Mouse (Mus musculus): Measurements from ENCODE around the gene AU040320. TPM values are rescaled to one million over a fixed set of nuclear protein-coding genes. Genes with fewer than 3 reads are reported as not detected.

AU040320 gene
- polyA plus RNA-seq, 1 experiment = 56.6 TPM

DNA sequence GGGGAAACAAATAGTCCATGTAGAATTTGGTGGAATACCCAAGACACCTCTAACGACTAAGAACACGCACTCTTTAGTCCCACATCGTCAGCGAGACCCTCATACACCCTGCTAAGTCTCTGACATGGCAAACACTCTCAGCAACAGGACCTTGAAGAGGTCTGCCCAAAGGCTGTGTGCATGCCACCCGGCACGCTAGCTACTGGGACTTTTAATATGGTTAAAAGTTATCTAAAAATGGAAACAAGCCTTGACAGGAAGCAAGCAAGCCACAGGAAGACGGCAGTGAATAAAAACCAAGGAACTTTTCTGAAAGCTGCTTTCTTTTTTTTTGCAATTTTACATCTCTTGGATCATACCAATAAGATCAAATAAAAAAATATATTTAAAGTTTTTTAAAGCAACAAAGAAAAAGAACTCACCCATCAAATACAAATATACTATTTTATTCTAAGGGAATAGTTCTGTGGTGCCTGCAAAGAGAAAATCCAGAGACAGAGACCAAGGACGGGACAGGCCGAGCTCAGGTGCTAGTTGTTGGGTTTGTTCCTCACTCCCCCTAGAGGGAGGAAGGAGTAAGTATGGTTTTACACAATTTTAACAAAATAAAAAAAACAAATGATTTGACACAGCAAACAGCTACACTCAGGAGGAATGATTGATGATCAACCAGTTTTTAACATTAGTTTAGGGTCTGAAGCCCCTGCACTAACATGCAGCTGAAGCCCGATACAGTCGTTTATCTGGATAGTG lies 108.3 kb downstream of the AU040320 start:
- H3K36me3 ChIP-seq (ENCODE audit: control insufficient read depth, insufficient read depth, low read length) = no peaks in the 10 kb centered on the region; the same call in none of the 2 replicates

DNA sequence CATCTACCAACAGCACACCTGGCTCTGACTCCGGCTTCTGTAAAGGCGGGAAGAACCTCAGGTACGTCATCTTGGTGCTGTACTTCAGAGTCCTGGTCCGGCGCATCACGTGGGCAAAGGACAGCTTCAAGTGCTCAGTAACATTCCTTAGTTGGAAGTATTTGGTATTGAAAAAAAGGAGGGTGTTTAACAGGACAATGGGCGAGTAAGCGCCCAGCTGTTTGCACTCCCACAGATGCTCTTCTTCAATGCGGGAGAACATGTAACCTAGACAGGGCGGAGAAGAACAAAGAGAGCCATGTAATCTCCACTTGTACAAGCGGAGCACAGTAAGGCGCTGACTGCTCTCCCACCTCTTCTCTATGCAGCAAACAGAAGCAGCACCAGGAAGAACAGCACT lies 115.4 kb downstream of the AU040320 start:
- 92% methylated on average over 12 of the region's 12 CpGs for WGBS
- no peak overlapping the region for H3K27ac ChIP-seq (ENCODE audit: insufficient read depth, low read depth, low read length)
- H3K27me3 ChIP-seq (replicated peaks; ENCODE audit: control insufficient read depth, insufficient read depth, low read length) = no peaks in the 10 kb centered on the region
- TF ChIP-seq POLR2A (IDR thresholded peaks at IDR 0.05; ENCODE audit: low read depth, low read length) = no peak
- no peak for TF ChIP-seq CTCF (conservative IDR thresholded peaks at IDR 0.05; ENCODE audit: insufficient read depth, insufficient read length, low read depth, low read length)
- no peaks in the 10 kb centered on the region for H3K4me1 ChIP-seq (ENCODE audit: control insufficient read depth, insufficient read depth, low read length)
- no peaks in the 10 kb centered on the region for H3K36me3 ChIP-seq (ENCODE audit: control insufficient read depth, insufficient read depth, low read length)
- H3K4me3 ChIP-seq (ENCODE audit: insufficient read depth, low read depth, low read length) = no peak overlapping the region
- DNase-seq = no peak

More for the DNA sequence above, 108.3 kb downstream of the AU040320 start:
- peak; percentile 21 for DNase-seq
- H3K4me1 ChIP-seq (ENCODE audit: control insufficient read depth, insufficient read depth, low read length) = no peaks in the 10 kb centered on the region
- no peak for TF ChIP-seq POLR2A (IDR thresholded peaks at IDR 0.05; ENCODE audit: low read depth, low read length)
- peak; percentile 42 for TF ChIP-seq CTCF (conservative IDR thresholded peaks at IDR 0.05; ENCODE audit: insufficient read depth, insufficient read length, low read depth, low read length)
- no peaks in the 10 kb centered on the region for H3K27me3 ChIP-seq (replicated peaks; ENCODE audit: control insufficient read depth, insufficient read depth, low read length)
- H3K4me3 ChIP-seq (ENCODE audit: insufficient read depth, low read depth, low read length) = no peak overlapping the region
- H3K27ac ChIP-seq (ENCODE audit: insufficient read depth, low read depth, low read length) = no peak overlapping the region
- WGBS = 56% methylated on average over 11 of the region's 11 CpGs

DNA sequence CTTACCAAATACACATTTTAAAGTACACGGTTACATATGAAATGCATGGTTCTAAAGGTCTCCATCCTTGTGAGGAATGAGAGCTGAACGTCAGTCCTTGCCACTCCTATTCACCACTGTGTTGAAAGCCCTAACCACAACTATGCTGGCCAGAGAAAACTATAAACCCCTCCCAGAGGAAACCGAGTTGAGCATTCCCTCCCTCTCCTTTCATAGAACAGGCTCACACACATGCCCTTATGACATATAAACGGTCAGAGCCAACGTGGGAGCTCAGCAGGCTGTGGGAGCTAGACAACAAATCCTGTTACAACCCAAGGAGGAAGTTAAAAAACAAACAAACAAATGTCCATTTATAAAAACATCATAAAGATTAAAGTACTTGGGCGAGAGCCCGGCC lies 119.4 kb downstream of the AU040320 start:
- H3K27me3 ChIP-seq (replicated peaks; ENCODE audit: control insufficient read depth, insufficient read depth, low read length) = no peaks in the 10 kb centered on the region
- WGBS = 57% methylated on average over 7 of the region's 7 CpGs
- H3K27ac ChIP-seq (ENCODE audit: insufficient read depth, low read depth, low read length) = no peak overlapping the region
- no peak for TF ChIP-seq CTCF (conservative IDR thresholded peaks at IDR 0.05; ENCODE audit: insufficient read depth, insufficient read length, low read depth, low read length)
- no peaks in the 10 kb centered on the region for H3K4me1 ChIP-seq (ENCODE audit: control insufficient read depth, insufficient read depth, low read length)
- H3K36me3 ChIP-seq (ENCODE audit: control insufficient read depth, insufficient read depth, low read length) = 0 out of 2 replicates have a peak, but pooled peaks cover 2% of the 10 kb centered on the region
- peak; percentile 24 for DNase-seq
- H3K4me3 ChIP-seq (ENCODE audit: insufficient read depth, low read depth, low read length) = no peak overlapping the region

DNA sequence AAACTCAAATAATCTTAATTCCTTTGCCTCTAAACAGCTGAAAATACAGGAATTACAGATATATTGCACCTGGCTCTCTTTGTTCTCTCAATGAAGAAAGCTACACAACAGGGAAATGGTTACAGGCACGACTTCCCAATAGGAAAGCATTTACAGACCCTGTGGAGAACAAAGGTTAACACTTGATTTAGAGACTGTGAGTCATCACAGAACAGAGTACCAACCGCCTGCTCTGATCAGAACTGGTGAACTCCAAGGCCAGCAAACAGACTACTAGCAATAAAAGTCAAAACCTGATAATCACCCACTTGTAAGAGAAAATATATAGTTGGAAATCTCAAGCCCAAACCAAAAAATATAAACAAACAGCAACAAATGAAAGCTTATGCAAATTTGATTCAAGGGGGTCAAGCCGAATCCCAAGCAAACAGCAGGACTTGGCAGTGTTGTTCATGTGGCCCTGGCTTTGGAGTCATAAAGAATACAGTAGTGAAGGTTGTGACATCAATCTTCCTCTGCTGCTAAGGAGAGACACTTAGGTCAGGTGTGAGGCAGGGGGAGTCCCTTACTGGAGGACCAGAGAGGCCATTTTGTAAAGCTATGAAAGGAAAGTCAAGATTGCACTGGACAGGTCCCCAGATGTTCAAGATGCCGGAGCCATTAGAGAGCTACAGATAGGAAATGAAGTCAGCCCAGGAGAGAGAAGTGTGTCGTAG lies 126.4 kb downstream of the AU040320 start:
- H3K4me3 ChIP-seq (ENCODE audit: insufficient read depth, low read depth, low read length) = no peak overlapping the region
- no peaks in the 10 kb centered on the region for H3K4me1 ChIP-seq (ENCODE audit: control insufficient read depth, insufficient read depth, low read length)
- DNase-seq = no peak
- 71% methylated on average over 5 of the region's 5 CpGs for WGBS
- no peak for TF ChIP-seq CTCF (conservative IDR thresholded peaks at IDR 0.05; ENCODE audit: insufficient read depth, insufficient read length, low read depth, low read length)
- H3K27ac ChIP-seq (ENCODE audit: insufficient read depth, low read depth, low read length) = no peak overlapping the region
- H3K27me3 ChIP-seq (replicated peaks; ENCODE audit: control insufficient read depth, insufficient read depth, low read length) = no peaks in the 10 kb centered on the region
- 0 out of 2 replicates have a peak, but pooled peaks cover 3% of the 10 kb centered on the region for H3K36me3 ChIP-seq (ENCODE audit: control insufficient read depth, insufficient read depth, low read length)

DNA sequence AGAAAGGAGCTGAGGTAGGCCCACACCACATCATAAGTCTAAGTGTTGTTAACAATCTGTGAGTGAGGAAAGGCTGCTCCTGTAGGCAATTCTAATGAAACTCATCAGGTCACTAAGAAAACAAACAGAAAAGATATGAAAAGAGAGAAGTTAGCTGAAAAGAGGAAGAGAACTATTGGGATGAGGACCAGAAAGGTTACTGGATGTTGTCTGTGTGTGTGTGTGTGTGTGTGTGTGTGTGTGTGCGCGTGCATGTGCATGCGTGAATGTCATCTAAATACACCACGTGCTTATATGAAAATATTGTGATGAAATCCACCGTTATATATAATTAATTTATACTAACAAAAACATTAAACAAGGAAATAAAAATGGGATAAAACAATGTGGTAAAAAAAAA lies 130.3 kb downstream of the AU040320 start:
- Histone ChIP-seq H3K27ac (ENCODE audit: insufficient read depth, low read depth, low read length) (no peak overlapping the region), H3K4me1 (ENCODE audit: control insufficient read depth, insufficient read depth, low read length) (no peaks in the 10 kb centered on the region), H3K36me3 (ENCODE audit: control insufficient read depth, insufficient read depth, low read length) (no peaks in the 10 kb centered on the region), H3K4me3 (ENCODE audit: insufficient read depth, low read depth, low read length) (no peak overlapping the region), H3K27me3 (replicated peaks; ENCODE audit: control insufficient read depth, insufficient read depth, low read length) (no peaks in the 10 kb centered on the region)
- TF ChIP-seq CTCF (conservative IDR thresholded peaks at IDR 0.05; ENCODE audit: insufficient read depth, insufficient read length, low read depth, low read length) (no peak), POLR2A (IDR thresholded peaks at IDR 0.05; ENCODE audit: low read depth, low read length) (no peak)
- DNase-seq = no peak
- WGBS = 94% methylated on average over 5 of the region's 5 CpGs

DNA sequence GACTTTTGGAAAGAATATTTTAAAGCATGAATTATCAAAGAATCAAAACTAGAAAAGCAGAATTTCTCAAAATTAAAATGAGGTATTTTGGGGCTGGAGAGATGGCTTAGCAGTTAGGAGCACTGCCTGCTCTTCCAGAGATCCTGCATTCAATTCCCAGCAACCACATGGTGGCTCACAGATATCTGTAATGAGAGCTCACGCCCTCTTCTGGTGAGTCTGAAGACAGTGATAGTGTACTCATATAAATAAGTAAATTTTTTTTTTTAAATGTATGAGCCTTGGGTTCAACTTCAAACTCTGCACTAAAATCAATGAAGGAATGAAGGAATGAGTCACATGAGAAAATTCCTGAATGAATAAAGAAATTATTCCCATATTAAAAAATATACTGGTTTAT lies 132.6 kb downstream of the AU040320 start:
- H3K27ac ChIP-seq (ENCODE audit: insufficient read depth, low read depth, low read length) = no peak overlapping the region
- no peak overlapping the region for H3K4me3 ChIP-seq (ENCODE audit: insufficient read depth, low read depth, low read length)
- DNase-seq = no peak
- H3K27me3 ChIP-seq (replicated peaks; ENCODE audit: control insufficient read depth, insufficient read depth, low read length) = no peaks in the 10 kb centered on the region
- H3K36me3 ChIP-seq (ENCODE audit: control insufficient read depth, insufficient read depth, low read length) = peaks cover 1% of the 10 kb centered on the region; the same call in 1 of the 2 replicates
- no peak for TF ChIP-seq POLR2A (IDR thresholded peaks at IDR 0.05; ENCODE audit: low read depth, low read length)
- TF ChIP-seq CTCF (conservative IDR thresholded peaks at IDR 0.05; ENCODE audit: insufficient read depth, insufficient read length, low read depth, low read length) = 0 out of 2 replicates have a peak, but pooled peaks have one; percentile 16
- no peaks in the 10 kb centered on the region for H3K4me1 ChIP-seq (ENCODE audit: control insufficient read depth, insufficient read depth, low read length)
- WGBS = 77% methylated on average over 1 of the region's 1 CpGs

DNA sequence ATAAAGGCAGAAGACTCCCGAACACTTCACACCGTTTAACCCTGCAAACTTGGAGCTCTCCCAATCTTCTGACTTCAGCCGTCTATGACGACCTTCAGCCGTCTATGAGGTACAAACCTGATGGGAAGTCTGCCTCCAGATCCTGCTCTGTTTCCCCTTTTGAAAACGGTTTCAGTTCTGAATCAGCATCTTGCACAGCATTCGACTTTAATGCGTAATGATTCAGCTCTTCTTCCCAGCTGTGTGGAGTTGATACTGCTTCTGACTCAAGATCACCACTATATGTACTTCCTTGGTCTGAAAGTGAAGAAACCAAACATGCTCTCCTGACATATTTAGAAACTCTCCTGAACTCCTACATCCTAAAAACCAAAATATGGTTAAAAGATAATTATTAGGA lies 136.5 kb downstream of the AU040320 start:
- no peaks in the 10 kb centered on the region for H3K4me1 ChIP-seq (ENCODE audit: control insufficient read depth, insufficient read depth, low read length)
- peaks cover 2% of the 10 kb centered on the region; the same call in 1 of the 2 replicates for H3K36me3 ChIP-seq (ENCODE audit: control insufficient read depth, insufficient read depth, low read length)
- TF ChIP-seq CTCF (conservative IDR thresholded peaks at IDR 0.05; ENCODE audit: insufficient read depth, insufficient read length, low read depth, low read length) = no peak
- no peak for TF ChIP-seq POLR2A (IDR thresholded peaks at IDR 0.05; ENCODE audit: low read depth, low read length)
- no peak overlapping the region for H3K27ac ChIP-seq (ENCODE audit: insufficient read depth, low read depth, low read length)
- 78% methylated on average over 8 of the region's 8 CpGs for WGBS
- H3K4me3 ChIP-seq (ENCODE audit: insufficient read depth, low read depth, low read length) = no peak overlapping the region
- no peak for DNase-seq
- H3K27me3 ChIP-seq (replicated peaks; ENCODE audit: control insufficient read depth, insufficient read depth, low read length) = no peaks in the 10 kb centered on the region

Other genes with a start within 250 kb of the AU040320 start
- gene Ago4, start 220.1 kb upstream of the AU040320 start, polyA plus RNA-seq (2012; rRNA removed) = 0.95 and 1.1 TPM in 2 replicates
- gene Clspn, start 196.6 kb upstream of the AU040320 start, polyA plus RNA-seq (2012; rRNA removed) = 0.11 and 0.14 TPM in 2 replicates
- 6.9 and 7.5 TPM in 2 replicates for gene 5730409E04Rik, start 143.7 kb upstream of the AU040320 start, polyA plus RNA-seq (2012; rRNA removed)
- gene Psmb2, start 75.9 kb upstream of the AU040320 start, polyA plus RNA-seq (2012; rRNA removed) = 180 and 189 TPM in 2 replicates
- gene Tfap2e, start 17.3 kb upstream of the AU040320 start, polyA plus RNA-seq (2012; rRNA removed) = not detected in 2 replicates
- 26.0 and 27.7 TPM in 2 replicates for gene Ncdn, start 106 bp upstream of the AU040320 start, polyA plus RNA-seq (2012; rRNA removed)
- gene Zmym4, start 214.6 kb downstream of the AU040320 start, polyA plus RNA-seq (2012; rRNA removed) = 5.2 and 6.0 TPM in 2 replicates